Mouse (Mus musculus): ENCODE measurements around the gene Prkcb.

DNA sequence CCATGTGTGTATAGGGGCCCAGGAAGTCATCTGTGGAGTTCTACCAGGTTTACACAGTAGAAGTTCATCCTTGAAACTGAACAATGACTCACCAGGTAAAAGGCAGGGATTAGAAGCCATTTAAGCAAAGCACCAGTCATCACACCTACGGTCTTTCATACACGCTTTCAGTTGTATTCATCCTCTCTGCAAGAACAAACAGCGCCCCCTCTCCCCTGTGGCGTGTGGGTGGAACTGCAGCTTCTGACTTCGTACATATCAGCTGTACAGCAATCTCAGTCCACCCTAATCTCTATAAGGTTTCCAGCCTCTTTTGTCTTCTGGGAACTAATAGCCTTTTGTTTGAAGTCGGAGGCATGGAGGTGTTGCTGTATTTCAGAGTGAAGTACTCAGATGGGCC, 156.5 kb downstream of the Prkcb start:
- TF ChIP-seq GATA1 (IDR thresholded peaks at IDR 0.05; ENCODE audit: borderline replicate concordance, low read length) (no peak), FLI1 (IDR thresholded peaks at IDR 0.05; ENCODE audit: low read length) (no peak)

All from megakaryocyte, embryonic 14.5 days (primary cell).